Mouse (Mus musculus): ENCODE data around the gene Fam163b. TPM values are rescaled to one million over a fixed set of nuclear protein-coding genes. Genes with fewer than 3 reads are reported as not detected.

Gene Fam163b
- polyA plus RNA-seq, 1 experiment from 2014 or later: 0.16 TPM

- Histone ChIP-seq H3K36me3 (ENCODE audit: control insufficient read depth, insufficient read depth, low read length) (no peaks in the 10 kb centered on the region), H3K9me3 (ENCODE audit: control insufficient read depth, low read length) (no peaks in the 10 kb centered on the region), H3K27ac (ENCODE audit: low read length) (no peak overlapping the region), H3K4me1 (ENCODE audit: control insufficient read depth, insufficient read depth, low read length) (0 out of 2 replicates have a peak, but pooled peaks cover 6% of the 10 kb centered on the region), H3K27me3 (replicated peaks; ENCODE audit: control insufficient read depth, insufficient read depth, low read length) (no peaks in the 10 kb centered on the region), H3K9ac (ENCODE audit: low read depth, low read length) (no peak overlapping the region), H3K4me3 (ENCODE audit: low read length) (no peak overlapping the region), H3K4me2 (ENCODE audit: low read depth, low read length) (no peak overlapping the region)
- no peak for ATAC-seq
- 68% methylated on average over 2 of the region's 2 CpGs for WGBS
These were observed 23.8 kb upstream of the Fam163b start for GRCm38 (mm10) chr2:27166074-27166473.

- no peaks in the 10 kb centered on the region for H3K9me3 ChIP-seq (ENCODE audit: control insufficient read depth, low read length)
- 76% methylated on average over 12 of the region's 12 CpGs for WGBS
- no peak within 1 kb of the TSS for H3K27ac ChIP-seq (ENCODE audit: low read length)
- H3K27me3 ChIP-seq (replicated peaks; ENCODE audit: control insufficient read depth, insufficient read depth, low read length): no peaks in the 10 kb centered on the region
- no peak for ATAC-seq
- no peak within 1 kb of the TSS for H3K4me3 ChIP-seq (ENCODE audit: low read length)
- H3K9ac ChIP-seq (ENCODE audit: low read depth, low read length): no peak within 1 kb of the TSS
- 0 out of 2 replicates have a peak, but pooled peaks cover 6% of the 10 kb centered on the region for H3K4me1 ChIP-seq (ENCODE audit: control insufficient read depth, insufficient read depth, low read length)
- H3K36me3 ChIP-seq (ENCODE audit: control insufficient read depth, insufficient read depth, low read length): no peaks in the 10 kb centered on the region
- no peak within 1 kb of the TSS for H3K4me2 ChIP-seq (ENCODE audit: low read depth, low read length)
These were observed 22.7 kb upstream of the Fam163b start, which contains the start of gene Dbh for GRCm38 (mm10) chr2:27164796-27165590. Gene Dbh (plus strand): TSS chr2:27165233.

- Histone ChIP-seq H3K36me3 (ENCODE audit: control insufficient read depth, insufficient read depth, low read length) (no peaks in the 10 kb centered on the region), H3K27me3 (replicated peaks; ENCODE audit: control insufficient read depth, insufficient read depth, low read length) (no peaks in the 10 kb centered on the region), H3K27ac (ENCODE audit: low read length) (no peak overlapping the region), H3K4me2 (ENCODE audit: low read depth, low read length) (no peak overlapping the region), H3K9ac (ENCODE audit: low read depth, low read length) (no peak overlapping the region), H3K4me3 (ENCODE audit: low read length) (no peak overlapping the region), H3K9me3 (ENCODE audit: control insufficient read depth, low read length) (no peaks in the 10 kb centered on the region), H3K4me1 (ENCODE audit: control insufficient read depth, insufficient read depth, low read length) (0 out of 2 replicates have a peak, but pooled peaks cover 6% of the 10 kb centered on the region)
- no peak for ATAC-seq
- 69% methylated on average over 5 of the region's 5 CpGs for WGBS
These were observed 21.6 kb upstream of the Fam163b start for GRCm38 (mm10) chr2:27163851-27164250.

GRCm38 (mm10) chr2:27162656-27163055 is 20.4 kb upstream of the Fam163b start:
- Histone ChIP-seq H3K4me2 (ENCODE audit: low read depth, low read length) (no peak overlapping the region), H3K27ac (ENCODE audit: low read length) (no peak overlapping the region), H3K9me3 (ENCODE audit: control insufficient read depth, low read length) (no peaks in the 10 kb centered on the region), H3K9ac (ENCODE audit: low read depth, low read length) (no peak overlapping the region), H3K4me1 (ENCODE audit: control insufficient read depth, insufficient read depth, low read length) (0 out of 2 replicates have a peak, but pooled peaks cover 6% of the 10 kb centered on the region), H3K36me3 (ENCODE audit: control insufficient read depth, insufficient read depth, low read length) (no peaks in the 10 kb centered on the region), H3K27me3 (replicated peaks; ENCODE audit: control insufficient read depth, insufficient read depth, low read length) (no peaks in the 10 kb centered on the region), H3K4me3 (ENCODE audit: low read length) (no peak overlapping the region)
- WGBS: 65% methylated on average over 11 of the region's 11 CpGs
- no peak for ATAC-seq

GRCm38 (mm10) chr2:27161526-27161925 is 19.2 kb upstream of the Fam163b start:
- H3K36me3 ChIP-seq (ENCODE audit: control insufficient read depth, insufficient read depth, low read length): no peaks in the 10 kb centered on the region
- no peaks in the 10 kb centered on the region for H3K4me1 ChIP-seq (ENCODE audit: control insufficient read depth, insufficient read depth, low read length)
- WGBS: 82% methylated on average over 2 of the region's 2 CpGs
- no peak for ATAC-seq
- H3K27ac ChIP-seq (ENCODE audit: low read length): no peak overlapping the region
- no peak overlapping the region for H3K4me2 ChIP-seq (ENCODE audit: low read depth, low read length)
- H3K27me3 ChIP-seq (replicated peaks; ENCODE audit: control insufficient read depth, insufficient read depth, low read length): no peaks in the 10 kb centered on the region
- H3K4me3 ChIP-seq (ENCODE audit: low read length): no peak overlapping the region
- no peaks in the 10 kb centered on the region for H3K9me3 ChIP-seq (ENCODE audit: control insufficient read depth, low read length)
- no peak overlapping the region for H3K9ac ChIP-seq (ENCODE audit: low read depth, low read length)

- no peak overlapping the region for H3K4me3 ChIP-seq (ENCODE audit: low read length)
- H3K36me3 ChIP-seq (ENCODE audit: control insufficient read depth, insufficient read depth, low read length): no peaks in the 10 kb centered on the region
- H3K4me2 ChIP-seq (ENCODE audit: low read depth, low read length): no peak overlapping the region
- WGBS: 76% methylated on average over 6 of the region's 6 CpGs
- ATAC-seq: no peak
- H3K9me3 ChIP-seq (ENCODE audit: control insufficient read depth, low read length): no peaks in the 10 kb centered on the region
- H3K9ac ChIP-seq (ENCODE audit: low read depth, low read length): no peak overlapping the region
- H3K4me1 ChIP-seq (ENCODE audit: control insufficient read depth, insufficient read depth, low read length): no peaks in the 10 kb centered on the region
- H3K27ac ChIP-seq (ENCODE audit: low read length): no peak overlapping the region
- no peaks in the 10 kb centered on the region for H3K27me3 ChIP-seq (replicated peaks; ENCODE audit: control insufficient read depth, insufficient read depth, low read length)
These were observed 14.3 kb upstream of the Fam163b start for GRCm38 (mm10) chr2:27156596-27156995.

- H3K36me3 ChIP-seq (ENCODE audit: control insufficient read depth, insufficient read depth, low read length): no peaks in the 10 kb centered on the region
- WGBS: 78% methylated on average over 10 of the region's 10 CpGs
- no peak for ATAC-seq
These were observed 12.3 kb upstream of the Fam163b start for GRCm38 (mm10) chr2:27154466-27155185.

GRCm38 (mm10) chr2:27149457-27149856 is 7.2 kb upstream of the Fam163b start:
- Histone ChIP-seq H3K4me3 (ENCODE audit: low read length) (no peak overlapping the region), H3K9me3 (ENCODE audit: control insufficient read depth, low read length) (no peaks in the 10 kb centered on the region), H3K36me3 (ENCODE audit: control insufficient read depth, insufficient read depth, low read length) (no peaks in the 10 kb centered on the region), H3K27me3 (replicated peaks; ENCODE audit: control insufficient read depth, insufficient read depth, low read length) (no peaks in the 10 kb centered on the region), H3K4me2 (ENCODE audit: low read depth, low read length) (no peak overlapping the region), H3K9ac (ENCODE audit: low read depth, low read length) (no peak overlapping the region), H3K4me1 (ENCODE audit: control insufficient read depth, insufficient read depth, low read length) (no peaks in the 10 kb centered on the region), H3K27ac (ENCODE audit: low read length) (no peak overlapping the region)
- ATAC-seq: no peak
- 11% methylated on average over 2 of the region's 2 CpGs for WGBS

More at GRCm38 (mm10) chr2:27154466-27155185, 12.3 kb upstream of the Fam163b start:
- no peak overlapping the region for H3K27ac ChIP-seq (ENCODE audit: low read length)
- H3K9ac ChIP-seq (ENCODE audit: low read depth, low read length): no peak overlapping the region
- H3K4me2 ChIP-seq (ENCODE audit: low read depth, low read length): no peak overlapping the region
- H3K4me1 ChIP-seq (ENCODE audit: control insufficient read depth, insufficient read depth, low read length): no peaks in the 10 kb centered on the region
- H3K9me3 ChIP-seq (ENCODE audit: control insufficient read depth, low read length): no peaks in the 10 kb centered on the region
- no peak overlapping the region for H3K4me3 ChIP-seq (ENCODE audit: low read length)
- no peaks in the 10 kb centered on the region for H3K27me3 ChIP-seq (replicated peaks; ENCODE audit: control insufficient read depth, insufficient read depth, low read length)

GRCm38 (mm10) chr2:27146840-27147239 is 4.5 kb upstream of the Fam163b start:
- Histone ChIP-seq H3K4me1 (ENCODE audit: control insufficient read depth, insufficient read depth, low read length) (peaks cover 4% of the 10 kb centered on the region; the same call in 1 of the 2 replicates), H3K27me3 (replicated peaks; ENCODE audit: control insufficient read depth, insufficient read depth, low read length) (peaks cover 13% of the 10 kb centered on the region), H3K4me3 (ENCODE audit: low read length) (no peak overlapping the region), H3K4me2 (ENCODE audit: low read depth, low read length) (no peak overlapping the region), H3K9me3 (ENCODE audit: control insufficient read depth, low read length) (no peaks in the 10 kb centered on the region), H3K36me3 (ENCODE audit: control insufficient read depth, insufficient read depth, low read length) (no peaks in the 10 kb centered on the region), H3K9ac (ENCODE audit: low read depth, low read length) (no peak overlapping the region), H3K27ac (ENCODE audit: low read length) (no peak overlapping the region)
- 73% methylated on average over 6 of the region's 6 CpGs for WGBS
- ATAC-seq: no peak
